Mouse (Mus musculus): ENCODE results near the gene Apbb2.

Gene Apbb2

GRCm38 (mm10) chr5:66415700-66416543, 202.7 kb downstream of the Apbb2 start:
- no peak for DNase-seq (ENCODE audit: extremely low spot score)

- DNase-seq (ENCODE audit: extremely low spot score): no peak
Measured at GRCm38 (mm10) chr5:66415033-66415697, 203.4 kb downstream of the Apbb2 start.

GRCm38 (mm10) chr5:66413402-66413801, 205.2 kb downstream of the Apbb2 start:
- no peak for DNase-seq (ENCODE audit: extremely low spot score)

- no peak for DNase-seq (ENCODE audit: extremely low spot score)
Measured at GRCm38 (mm10) chr5:66412821-66413220, 205.8 kb downstream of the Apbb2 start.

GRCm38 (mm10) chr5:66408546-66408945, 210.0 kb downstream of the Apbb2 start:
- DNase-seq (ENCODE audit: extremely low spot score): no peak

GRCm38 (mm10) chr5:66407948-66408347, 210.6 kb downstream of the Apbb2 start:
- no peak for DNase-seq (ENCODE audit: extremely low spot score)

GRCm38 (mm10) chr5:66406431-66406830, 212.2 kb downstream of the Apbb2 start:
- DNase-seq (ENCODE audit: extremely low spot score): no peak

GRCm38 (mm10) chr5:66405731-66406399, 212.7 kb downstream of the Apbb2 start:
- no peak for DNase-seq (ENCODE audit: extremely low spot score)

GRCm38 (mm10) chr5:66405305-66405704, 213.3 kb downstream of the Apbb2 start:
- no peak for DNase-seq (ENCODE audit: extremely low spot score)

- DNase-seq (ENCODE audit: extremely low spot score): no peak
Measured at GRCm38 (mm10) chr5:66400563-66400962, 218.0 kb downstream of the Apbb2 start.

GRCm38 (mm10) chr5:66399264-66399620, 219.3 kb downstream of the Apbb2 start:
- DNase-seq (ENCODE audit: extremely low spot score): no peak

- no peak for DNase-seq (ENCODE audit: extremely low spot score)
Measured at GRCm38 (mm10) chr5:66398530-66399263, 219.9 kb downstream of the Apbb2 start.

- DNase-seq (ENCODE audit: extremely low spot score): no peak
Measured at GRCm38 (mm10) chr5:66393767-66394446, 224.7 kb downstream of the Apbb2 start.

- no peak for DNase-seq (ENCODE audit: extremely low spot score)
Measured at GRCm38 (mm10) chr5:66392861-66393529, 225.6 kb downstream of the Apbb2 start.

GRCm38 (mm10) chr5:66391771-66392170, 226.8 kb downstream of the Apbb2 start:
- no peak for DNase-seq (ENCODE audit: extremely low spot score)

GRCm38 (mm10) chr5:66391299-66391698, 227.3 kb downstream of the Apbb2 start:
- DNase-seq (ENCODE audit: extremely low spot score): no peak

- no peak for DNase-seq (ENCODE audit: extremely low spot score)
Measured at GRCm38 (mm10) chr5:66390567-66390966, 228.0 kb downstream of the Apbb2 start.

GRCm38 (mm10) chr5:66387481-66387880, 231.1 kb downstream of the Apbb2 start:
- DNase-seq (ENCODE audit: extremely low spot score): no peak

GRCm38 (mm10) chr5:66385636-66386035, 232.9 kb downstream of the Apbb2 start:
- DNase-seq (ENCODE audit: extremely low spot score): peak; percentile 35

- DNase-seq (ENCODE audit: extremely low spot score): no peak
Measured at GRCm38 (mm10) chr5:66384806-66385446, 233.7 kb downstream of the Apbb2 start.

Measured in embryo, embryonic 9.5 days (tissue).